8 mouse cellular contexts compared by ENCODE assay signal in genomic region chr9:41765816-41766532, GRCm38 (mm10).
A peak's percentile ranks its signal among the peaks of the same experiment; 100 is the strongest.
DNase-seq lines count a peak whose midpoint lies in the region; ATAC-seq and TF ChIP-seq lines count a peak whose summit lies in the region.

No protein-coding gene starts in this region.

- no peaks in the 10 kb centered on the region for H3K9me3 ChIP-seq in hindbrain, embryonic 14.5 days (ENCODE audit: control insufficient read depth, low read length)

- no peak for TF ChIP-seq CTCF in embryonic fibroblast, embryonic 13.5 days (IDR thresholded peaks at IDR 0.05; ENCODE audit: borderline replicate concordance, insufficient read depth, low read length)

- peak; percentile 2 for DNase-seq in lung, postnatal 36 days
- DNase-seq in lung, adult 18-20 months: no peak
- DNase-seq in hindbrain, embryonic 14.5 days (ENCODE audit: low spot score): no peak
- no peak for DNase-seq in adrenal gland, postnatal 36 days
- DNase-seq in layer of hippocampus, postnatal 10 days (ENCODE audit: low spot score in 2 of 2): no peak
- no peak for DNase-seq in cerebellum, adult 9-10 months

- 0 out of 2 replicates have a peak, but pooled peaks cover 4% of the 10 kb centered on the region for H3K4me1 ChIP-seq in embryonic fibroblast, embryonic 13.5 days (ENCODE audit: control insufficient read depth, insufficient read depth, low read length)
- H3K4me1 ChIP-seq in hindbrain, embryonic 14.5 days (replicated peaks; ENCODE audit: control insufficient read depth, insufficient read depth, low read length): peaks cover 9% of the 10 kb centered on the region; the same call in 1 of the 2 replicates

- peak overlapping the region; percentile 63 for H3K27ac ChIP-seq in embryonic fibroblast, embryonic 13.5 days (ENCODE audit: insufficient read depth, low read length)
- H3K27ac ChIP-seq in hindbrain, embryonic 14.5 days: peak overlapping the region; percentile 67

- H3ac ChIP-seq in myocyte (ENCODE audit: control insufficient read depth, insufficient read length): no peak overlapping the region

- no peak for TF ChIP-seq POLR2A in embryonic fibroblast, embryonic 13.5 days (IDR thresholded peaks at IDR 0.05; ENCODE audit: low read depth, low read length)
- TF ChIP-seq POLR2A in myocyte (IDR thresholded peaks at IDR 0.05; ENCODE audit: insufficient read length, low read depth): no peak

- H3K79me2 ChIP-seq in myocyte (ENCODE audit: control insufficient read depth, insufficient read depth): no peaks in the 10 kb centered on the region

- H3K4me2 ChIP-seq in hindbrain, embryonic 14.5 days (replicated peaks): no peak overlapping the region
- H3K4me2 ChIP-seq in myocyte (ENCODE audit: low read depth): peak overlapping the region; percentile 64

- no peaks in the 10 kb centered on the region for H3K27me3 ChIP-seq in hindbrain, embryonic 14.5 days (ENCODE audit: control insufficient read depth, insufficient read depth, low read length)
- H3K27me3 ChIP-seq in myocyte (ENCODE audit: control insufficient read depth, insufficient read depth, insufficient read length): no peaks in the 10 kb centered on the region

- H3K36me3 ChIP-seq in hindbrain, embryonic 14.5 days (replicated peaks; ENCODE audit: control insufficient read depth, insufficient read depth): no peaks in the 10 kb centered on the region
- no peaks in the 10 kb centered on the region for H3K36me3 ChIP-seq in myocyte (ENCODE audit: control insufficient read depth, insufficient read depth)

- WGBS in hindbrain, embryonic 14.5 days: 83% methylated on average over 6 of the region's 6 CpGs

- H3K9ac ChIP-seq in hindbrain, embryonic 14.5 days: no peak overlapping the region

- no peak overlapping the region for H3K4me3 ChIP-seq in embryonic fibroblast, embryonic 13.5 days (ENCODE audit: insufficient read depth, low read length)
- H3K4me3 ChIP-seq in hindbrain, embryonic 14.5 days (replicated peaks; ENCODE audit: low read length): no peak overlapping the region
- H3K4me3 ChIP-seq in myocyte: no peak overlapping the region

- no peak for ATAC-seq in hindbrain, embryonic 14.5 days (ENCODE audit: low FRiP score)

TF ChIP-seq in myocyte, 11 proteins besides CTCF, POLR2A, EP300 and RAD21:
- no peak for TF ChIP-seq TCF12 (IDR thresholded peaks at IDR 0.05; ENCODE audit: insufficient read depth, poor library complexity, severe bottlenecking)
- peak in 1 of 3 experiments; percentile 8 for TF ChIP-seq MYOD1 (IDR thresholded peaks at IDR 0.05; ENCODE audit: control insufficient read depth in 1 of 3, insufficient read length in 2 of 3, low read depth in 2 of 3)
